Mouse (Mus musculus) lung, postnatal 14 days (tissue): ENCODE results near the gene Snca.

Experiments
- DNase-seq: peaks from one replicate; pipeline ENCODE4 v3.0.0; 2021

The Snca gene

GRCm38 (mm10) chr6:60829282-60829891 is at the start of gene Snca:
Gene Snca, minus strand, starts transcription at chr6:60829855.
- DNase-seq, result no peak

GRCm38 (mm10) chr6:60870126-60870525 is 40.5 kb upstream of the Snca start:
- no peak for DNase-seq

- DNase-seq, result no peak
Measured at GRCm38 (mm10) chr6:60856599-60856998, 26.9 kb upstream of the Snca start.

GRCm38 (mm10) chr6:60851690-60852089 is 22.0 kb upstream of the Snca start:
- DNase-seq, result no peak

GRCm38 (mm10) chr6:60828429-60829264 is 1.0 kb downstream of the Snca start:
- DNase-seq, result peak; percentile 14

- DNase-seq, result no peak
Measured at GRCm38 (mm10) chr6:60828047-60828428, 1.6 kb downstream of the Snca start.

- no peak for DNase-seq
Measured at GRCm38 (mm10) chr6:60827290-60827689, 2.4 kb downstream of the Snca start.

GRCm38 (mm10) chr6:60819272-60819671 is 10.4 kb downstream of the Snca start:
- DNase-seq, result no peak

GRCm38 (mm10) chr6:60813516-60813915 is 16.1 kb downstream of the Snca start:
- no peak for DNase-seq

- DNase-seq, result no peak
Measured at GRCm38 (mm10) chr6:60798266-60798665, 31.4 kb downstream of the Snca start.

- no peak for DNase-seq
Measured at GRCm38 (mm10) chr6:60793659-60794365, 35.8 kb downstream of the Snca start.

GRCm38 (mm10) chr6:60786955-60787354 is 42.7 kb downstream of the Snca start:
- no peak for DNase-seq

- DNase-seq, result peak; percentile 10
Measured at GRCm38 (mm10) chr6:60771899-60772298, 57.8 kb downstream of the Snca start.

GRCm38 (mm10) chr6:60765696-60766095 is 64.0 kb downstream of the Snca start:
- DNase-seq, result no peak

- DNase-seq, result no peak
Measured at GRCm38 (mm10) chr6:60762864-60763263, 66.8 kb downstream of the Snca start.

- DNase-seq, result no peak
Measured at GRCm38 (mm10) chr6:60761710-60762109, 67.9 kb downstream of the Snca start.

GRCm38 (mm10) chr6:60754975-60755374 is 74.7 kb downstream of the Snca start:
- no peak for DNase-seq

GRCm38 (mm10) chr6:60745965-60746364 is 83.7 kb downstream of the Snca start:
- no peak for DNase-seq

- no peak for DNase-seq
Measured at GRCm38 (mm10) chr6:60741427-60742071, 88.1 kb downstream of the Snca start.

GRCm38 (mm10) chr6:60739776-60740175 is 89.9 kb downstream of the Snca start:
- DNase-seq, result no peak

GRCm38 (mm10) chr6:60731164-60731563 is 98.5 kb downstream of the Snca start:
- DNase-seq, result no peak

GRCm38 (mm10) chr6:60724110-60724829 is 105.4 kb downstream of the Snca start:
- no peak for DNase-seq

GRCm38 (mm10) chr6:60717566-60717965 is 112.1 kb downstream of the Snca start:
- no peak for DNase-seq
